Mouse (Mus musculus) G1E (cell line): ENCODE measurements around the gene Tcte1.

Experiments used
- CTCF ChIP-seq: IDR thresholded peaks from 2 replicates; pipeline ENCODE4 v1.5.1; 2012; ENCODE audit warnings: low read depth, low read length, inconsistent platforms, mixed read lengths
- GATA1 ChIP-seq: IDR thresholded peaks from 2 replicates; pipeline ENCODE4 v1.6.1; 2012; ENCODE audit warnings: borderline replicate concordance, low read length, inconsistent platforms, mixed read lengths
- GATA2 ChIP-seq: IDR thresholded peaks from 2 replicates; pipeline ENCODE4 v1.6.1; 2012; ENCODE audit warnings: low read depth, low read length, inconsistent platforms, borderline replicate concordance
- TAL1 ChIP-seq: conservative IDR thresholded peaks from 2 replicates; pipeline ENCODE4 v1.6.1; 2012; ENCODE audit warnings: low read depth, low read length, inconsistent platforms, mixed read lengths

GRCm38 (mm10) chr17:45542705-45543104 is 19.5 kb downstream of the Tcte1 start:
- TF ChIP-seq CTCF (no peak), GATA1 (no peak), TAL1 (no peak), GATA2 (no peak)
